Mouse (Mus musculus) forebrain, embryonic 12.5 days (tissue): ENCODE results near the gene Metrn. TPM values are rescaled to one million over a fixed set of nuclear protein-coding genes. Genes with fewer than 3 reads are reported as not detected.

ENCODE experiments used
- ATAC-seq: fragments of 200-750 bp; cut with Nextera tagmentation; 2 replicates; pipeline ENCODE4 v1.8.0; 2017; ENCODE audit warnings: moderate TSS enrichment; ENCODE audit not compliant: low FRiP score
- H3K27ac ChIP-seq: fragments of 300-500 bp; sonication (generic); 2 replicates; pipeline ENCODE4 v1.5.1; 2016; ENCODE audit warnings: mild to moderate bottlenecking
- H3K27me3 ChIP-seq: fragments of 300-500 bp; sonication (generic); 2 replicates; pipeline ENCODE4 v1.6.1; 2016; ENCODE audit warnings: mild to moderate bottlenecking
- H3K36me3 ChIP-seq: fragments of 300-500 bp; sonication (generic); replicated peaks from 2 replicates; pipeline ENCODE4 v1.6.1; 2016; ENCODE audit warnings: mild to moderate bottlenecking
- H3K4me1 ChIP-seq: fragments of 300-500 bp; sonication (generic); 2 replicates; pipeline ENCODE4 v1.6.1; 2016
- H3K4me2 ChIP-seq: fragments of 300-500 bp; sonication (generic); 2 replicates; pipeline ENCODE4 v1.6.1; 2016; ENCODE audit warnings: mild to moderate bottlenecking, moderate library complexity
- H3K4me3 ChIP-seq: fragments of 300-500 bp; sonication (generic); replicated peaks from 2 replicates; pipeline ENCODE4 v1.5.1; 2016; ENCODE audit warnings: mild to moderate bottlenecking
- H3K9ac ChIP-seq: fragments of 300-500 bp; sonication (generic); 2 replicates; pipeline ENCODE4 v1.6.1; 2016; ENCODE audit warnings: mild to moderate bottlenecking
- H3K9me3 ChIP-seq: fragments of 300-500 bp; sonication (generic); 2 replicates; pipeline ENCODE4 v1.6.1; 2016
- WGBS: fragments of 180-500 bp; shearing (Covaris S2); methylation state at CpG from one replicate; pipeline ENCODE4 v1.1.7; 2016; 5-methylcytosine and 5-hydroxymethylcytosine counted together
- polyA plus RNA-seq: library from polyadenylated mRNA; unstranded; fragments of >200 nt; fragmentation: Nextera tagmentation; extraction: Ambion mirVana; gene quantifications from 2 replicates; pipeline ENCODE4 v1.2.1, GENCODE M21; 2016

Gene Metrn
- polyA plus RNA-seq, 1 experiment from 2014 or later: 61.2 TPM

- H3K27ac ChIP-seq: peak within 1 kb of the TSS; percentile 97
- no peaks in the 10 kb centered on the region; the same call in 1 of the 2 replicates for H3K36me3 ChIP-seq
- peak within 1 kb of the TSS; percentile 82 for H3K4me3 ChIP-seq
- H3K9ac ChIP-seq: peak within 1 kb of the TSS; percentile 80
- 3% methylated on average over 6 of the region's 6 CpGs for WGBS
- H3K4me1 ChIP-seq: peaks cover 63% of the 10 kb centered on the region
- peak within 1 kb of the TSS; percentile 93 for H3K4me2 ChIP-seq
- no peaks in the 10 kb centered on the region for H3K27me3 ChIP-seq
- H3K9me3 ChIP-seq: no peaks in the 10 kb centered on the region
- ATAC-seq: no peak
These were observed 1.3 kb downstream of the Metrn start, which contains the start of gene AC134908.4 for GRCm38 (mm10) chr17:25795609-25796092. TSS of gene AC134908.4 (minus strand) at chr17:25795659.

DNA sequence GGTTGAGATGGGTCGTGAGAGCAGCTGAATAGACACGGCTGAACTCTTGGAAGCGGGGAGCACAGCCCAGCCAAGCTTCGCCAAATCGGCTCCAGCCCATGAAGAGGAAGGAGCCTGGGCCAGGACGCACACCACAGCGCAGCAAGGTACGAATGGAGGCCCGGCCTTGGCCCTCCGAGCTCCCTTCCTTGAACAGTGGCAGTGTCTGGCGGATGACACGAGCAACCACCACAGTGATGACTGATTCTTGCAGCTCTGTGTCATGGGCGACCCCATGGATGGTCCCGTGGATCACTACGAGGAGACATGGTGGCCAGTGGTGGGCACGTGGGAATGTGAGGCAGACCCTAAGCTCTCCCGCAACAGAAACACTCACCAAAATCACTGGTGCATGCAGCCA, 1.9 kb downstream of the Metrn start:
- Histone ChIP-seq H3K9me3 (no peaks in the 10 kb centered on the region), H3K4me2 (peak overlapping the region; percentile 93), H3K36me3 (no peaks in the 10 kb centered on the region; the same call in 1 of the 2 replicates), H3K27me3 (no peaks in the 10 kb centered on the region), H3K4me1 (peaks cover 65% of the 10 kb centered on the region), H3K27ac (peak overlapping the region; percentile 97), H3K9ac (peak overlapping the region; percentile 80), H3K4me3 (peak overlapping the region; percentile 82)
- ATAC-seq: no peak
- WGBS: 47% methylated on average over 17 of the region's 17 CpGs

- Histone ChIP-seq H3K4me1 (peaks cover 65% of the 10 kb centered on the region), H3K27me3 (no peaks in the 10 kb centered on the region), H3K9me3 (no peaks in the 10 kb centered on the region), H3K36me3 (peaks cover 7% of the 10 kb centered on the region), H3K27ac (peak overlapping the region; percentile 97), H3K4me3 (0 out of 2 replicates have a peak overlapping the region, but pooled peaks have one; percentile 82), H3K9ac (peak overlapping the region; percentile 80), H3K4me2 (peak overlapping the region; percentile 93)
- ATAC-seq: 0 out of 2 replicates have a peak, but pooled peaks have one; percentile 24
- 10% methylated on average over 13 of the region's 13 CpGs for WGBS
These were observed 2.7 kb downstream of the Metrn start for GRCm38 (mm10) chr17:25794197-25794596.

- peak; percentile 42; the same call in 1 of the 2 replicates for ATAC-seq
- Histone ChIP-seq H3K36me3 (peaks cover 19% of the 10 kb centered on the region), H3K4me3 (peak within 1 kb of the TSS; percentile 65), H3K4me2 (peak within 1 kb of the TSS; percentile 93), H3K4me1 (peaks cover 65% of the 10 kb centered on the region), H3K27me3 (no peaks in the 10 kb centered on the region), H3K9ac (peak within 1 kb of the TSS; percentile 81), H3K9me3 (no peaks in the 10 kb centered on the region), H3K27ac (peak within 1 kb of the TSS; percentile 97)
- 2% methylated on average over 14 of the region's 14 CpGs for WGBS
These were observed 4.3 kb downstream of the Metrn start, which contains the start of gene Fam173a for GRCm38 (mm10) chr17:25792615-25793014. TSS of gene Fam173a (minus strand) at chr17:25792901.

GRCm38 (mm10) chr17:25791843-25792527, 5.0 kb downstream of the Metrn start:
- Histone ChIP-seq H3K27ac (peak overlapping the region; percentile 97), H3K4me3 (peak overlapping the region; percentile 65), H3K9me3 (no peaks in the 10 kb centered on the region), H3K36me3 (peaks cover 24% of the 10 kb centered on the region), H3K27me3 (no peaks in the 10 kb centered on the region), H3K9ac (peak overlapping the region; percentile 81), H3K4me2 (peak overlapping the region; percentile 88), H3K4me1 (peaks cover 59% of the 10 kb centered on the region)
- under 1% methylated on average over 45 of the region's 45 CpGs for WGBS
- ATAC-seq: peak; percentile 57

- peaks cover 54% of the 10 kb centered on the region for H3K4me1 ChIP-seq
- no peak for ATAC-seq
- H3K27ac ChIP-seq: peak overlapping the region; percentile 97
- peaks cover 24% of the 10 kb centered on the region for H3K36me3 ChIP-seq
- H3K4me3 ChIP-seq: peak overlapping the region; percentile 65
- peak overlapping the region; percentile 81 for H3K9ac ChIP-seq
- no peaks in the 10 kb centered on the region for H3K9me3 ChIP-seq
- WGBS: 28% methylated on average over 19 of the region's 19 CpGs
- peak overlapping the region; percentile 88 for H3K4me2 ChIP-seq
- no peaks in the 10 kb centered on the region for H3K27me3 ChIP-seq
These were observed 5.6 kb downstream of the Metrn start for GRCm38 (mm10) chr17:25791320-25791842.

GRCm38 (mm10) chr17:25786781-25787504, 10.0 kb downstream of the Metrn start:
- H3K36me3 ChIP-seq: peaks cover 49% of the 10 kb centered on the region
- peaks cover 38% of the 10 kb centered on the region for H3K4me1 ChIP-seq
- H3K9ac ChIP-seq: no peak overlapping the region
- H3K9me3 ChIP-seq: no peaks in the 10 kb centered on the region
- no peak for ATAC-seq
- no peak overlapping the region for H3K4me3 ChIP-seq
- WGBS: 92% methylated on average over 9 of the region's 9 CpGs
- no peaks in the 10 kb centered on the region for H3K27me3 ChIP-seq
- H3K4me2 ChIP-seq: no peak overlapping the region
- no peak overlapping the region for H3K27ac ChIP-seq

DNA sequence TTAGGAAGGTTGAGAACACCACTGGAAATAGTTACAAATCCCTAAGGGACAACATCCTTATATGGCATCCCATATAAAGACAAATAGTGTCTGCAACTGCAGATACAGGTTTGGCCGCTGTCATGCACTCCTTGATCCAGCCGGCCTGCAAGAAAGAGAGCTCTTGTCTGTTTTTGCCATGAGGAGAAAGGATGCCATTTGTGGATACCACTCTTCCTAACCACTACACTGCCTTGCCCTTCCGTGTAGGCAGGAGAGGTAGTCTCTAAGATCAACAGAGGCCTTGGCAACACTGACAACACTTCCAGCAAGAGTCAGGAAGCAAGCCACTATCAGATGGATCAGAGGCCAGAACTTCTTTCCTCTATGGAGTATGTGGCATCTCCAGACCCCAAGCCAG, 10.7 kb downstream of the Metrn start, which contains the start of gene Ccdc78:
TSS of gene Ccdc78 (plus strand) at position 301 of the 400 bp plus-strand sequence.
- H3K4me2 ChIP-seq: peak within 1 kb of the TSS; percentile 88
- H3K36me3 ChIP-seq: peaks cover 56% of the 10 kb centered on the region
- H3K4me1 ChIP-seq: peaks cover 33% of the 10 kb centered on the region
- peak within 1 kb of the TSS; percentile 91 for H3K27ac ChIP-seq
- H3K4me3 ChIP-seq: peak within 1 kb of the TSS; percentile 65
- WGBS: 91% methylated on average over 3 of the region's 3 CpGs
- no peaks in the 10 kb centered on the region for H3K9me3 ChIP-seq
- no peak for ATAC-seq
- no peaks in the 10 kb centered on the region for H3K27me3 ChIP-seq
- H3K9ac ChIP-seq: peak within 1 kb of the TSS; percentile 73

DNA sequence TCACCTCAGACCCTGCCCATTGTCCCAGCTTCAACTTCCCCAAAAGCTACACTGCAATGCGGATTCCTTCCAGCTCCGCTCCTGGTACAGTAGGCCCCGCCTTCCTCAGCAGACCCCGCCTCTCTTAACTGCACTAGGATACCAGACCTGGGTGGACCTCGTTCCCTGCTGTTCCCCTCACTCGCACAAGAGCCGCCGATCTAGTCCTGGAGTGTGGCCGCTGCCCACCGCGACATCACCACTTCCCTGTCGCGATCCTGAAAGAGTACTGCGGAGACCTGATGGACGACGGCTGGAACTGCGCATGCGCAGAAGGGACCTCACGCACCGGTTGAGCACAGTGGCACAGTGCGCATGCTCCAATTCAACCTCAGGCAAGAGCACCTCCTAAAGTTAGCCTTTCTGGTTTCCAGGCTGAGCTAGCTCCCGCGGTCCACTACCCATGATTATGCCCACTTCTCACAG, 11.6 kb downstream of the Metrn start, which contains the start of gene Haghl:
TSS of gene Haghl (minus strand) at position 393 of the 465 bp plus-strand sequence.
- WGBS: under 1% methylated on average over 23 of the region's 23 CpGs
- Histone ChIP-seq H3K27me3 (no peaks in the 10 kb centered on the region), H3K4me2 (peak within 1 kb of the TSS; percentile 88), H3K36me3 (peaks cover 62% of the 10 kb centered on the region), H3K9me3 (no peaks in the 10 kb centered on the region), H3K4me1 (peaks cover 24% of the 10 kb centered on the region), H3K4me3 (peak within 1 kb of the TSS; percentile 65), H3K9ac (peak within 1 kb of the TSS; percentile 73), H3K27ac (peak within 1 kb of the TSS; percentile 91)
- ATAC-seq: peak; percentile 88

- WGBS: 81% methylated on average over 15 of the region's 15 CpGs
- no peak for ATAC-seq
- peak overlapping the region; percentile 88 for H3K4me2 ChIP-seq
- peaks cover 24% of the 10 kb centered on the region for H3K4me1 ChIP-seq
- H3K36me3 ChIP-seq: peaks cover 53% of the 10 kb centered on the region
- 0 out of 2 replicates have a peak overlapping the region, but pooled peaks have one; percentile 25 for H3K27ac ChIP-seq
- H3K9ac ChIP-seq: peak overlapping the region; percentile 73
- H3K9me3 ChIP-seq: no peaks in the 10 kb centered on the region
- no peaks in the 10 kb centered on the region for H3K27me3 ChIP-seq
- H3K4me3 ChIP-seq: peak overlapping the region; percentile 65
These were observed 12.9 kb downstream of the Metrn start for GRCm38 (mm10) chr17:25783861-25784574.

DNA sequence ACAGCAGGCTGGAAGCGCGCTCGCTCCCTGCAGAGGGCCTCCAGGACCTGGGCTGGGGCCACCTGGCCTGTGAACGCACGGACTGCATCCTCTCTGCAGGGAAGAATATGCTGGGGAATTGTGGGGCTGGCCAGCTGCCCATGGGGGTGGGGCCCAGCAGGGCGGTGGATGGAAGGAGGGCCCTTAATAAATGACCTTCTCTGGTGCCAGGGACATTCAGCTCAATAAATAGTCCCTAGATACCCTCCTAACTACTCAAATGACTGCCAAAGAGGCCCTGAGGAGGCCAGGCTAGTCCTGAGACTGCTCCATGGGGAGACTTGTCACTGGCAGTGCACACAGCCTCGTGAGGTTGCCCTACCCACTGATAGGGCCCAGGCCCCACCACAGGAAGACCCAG, 13.8 kb downstream of the Metrn start:
- H3K4me3 ChIP-seq: no peak overlapping the region

More for the DNA sequence above, 13.8 kb downstream of the Metrn start:
- no peak overlapping the region for H3K4me2 ChIP-seq
- H3K27ac ChIP-seq: no peak overlapping the region
- no peak for ATAC-seq
- H3K27me3 ChIP-seq: no peaks in the 10 kb centered on the region
- peaks cover 51% of the 10 kb centered on the region for H3K36me3 ChIP-seq
- WGBS: 80% methylated on average over 7 of the region's 7 CpGs
- peaks cover 24% of the 10 kb centered on the region for H3K4me1 ChIP-seq
- no peaks in the 10 kb centered on the region for H3K9me3 ChIP-seq
- peak overlapping the region; percentile 36; the same call in 1 of the 2 replicates for H3K9ac ChIP-seq
